Mouse (Mus musculus): ENCODE results near the gene Cdh13. TPM values are rescaled to one million over a fixed set of nuclear protein-coding genes. Genes with fewer than 3 reads are reported as not detected.

The Cdh13 gene
- polyA plus RNA-seq, 1 experiment = 4.5 TPM

- no peak overlapping the region for H3K4me3 ChIP-seq (ENCODE audit: control insufficient read depth, low read depth, low read length)
- H3K4me1 ChIP-seq (ENCODE audit: control insufficient read depth, insufficient read depth, low read length) = no peaks in the 10 kb centered on the region
- no peaks in the 10 kb centered on the region for H3K27me3 ChIP-seq (ENCODE audit: control insufficient read depth, insufficient read depth, low read length)
- H3K27ac ChIP-seq (ENCODE audit: control insufficient read depth, insufficient read depth, low read depth, low read length) = no peak overlapping the region
- H3K36me3 ChIP-seq (ENCODE audit: control insufficient read depth, insufficient read depth, low read length) = no peaks in the 10 kb centered on the region
- no peak for TF ChIP-seq CTCF (IDR thresholded peaks at IDR 0.05; ENCODE audit: control insufficient read depth, insufficient read depth, insufficient replicate concordance, low read depth, low read length)
- no peak for TF ChIP-seq POLR2A (IDR thresholded peaks at IDR 0.05; ENCODE audit: control insufficient read depth, low read depth, low read length)
Measured at GRCm38 (mm10) chr8:119061671-119062070, 778.1 kb downstream of the Cdh13 start.

- Histone ChIP-seq H3K4me3 (ENCODE audit: control insufficient read depth, low read depth, low read length) (no peak overlapping the region), H3K4me1 (ENCODE audit: control insufficient read depth, insufficient read depth, low read length) (no peaks in the 10 kb centered on the region), H3K36me3 (ENCODE audit: control insufficient read depth, insufficient read depth, low read length) (no peaks in the 10 kb centered on the region), H3K27me3 (ENCODE audit: control insufficient read depth, insufficient read depth, low read length) (no peaks in the 10 kb centered on the region), H3K27ac (ENCODE audit: control insufficient read depth, insufficient read depth, low read depth, low read length) (no peak overlapping the region)
- TF ChIP-seq CTCF (IDR thresholded peaks at IDR 0.05; ENCODE audit: control insufficient read depth, insufficient read depth, insufficient replicate concordance, low read depth, low read length) (peak; percentile 26; the same call in 1 of the 2 replicates), POLR2A (IDR thresholded peaks at IDR 0.05; ENCODE audit: control insufficient read depth, low read depth, low read length) (no peak)
Measured at GRCm38 (mm10) chr8:119064523-119064922, 781.0 kb downstream of the Cdh13 start.

DNA sequence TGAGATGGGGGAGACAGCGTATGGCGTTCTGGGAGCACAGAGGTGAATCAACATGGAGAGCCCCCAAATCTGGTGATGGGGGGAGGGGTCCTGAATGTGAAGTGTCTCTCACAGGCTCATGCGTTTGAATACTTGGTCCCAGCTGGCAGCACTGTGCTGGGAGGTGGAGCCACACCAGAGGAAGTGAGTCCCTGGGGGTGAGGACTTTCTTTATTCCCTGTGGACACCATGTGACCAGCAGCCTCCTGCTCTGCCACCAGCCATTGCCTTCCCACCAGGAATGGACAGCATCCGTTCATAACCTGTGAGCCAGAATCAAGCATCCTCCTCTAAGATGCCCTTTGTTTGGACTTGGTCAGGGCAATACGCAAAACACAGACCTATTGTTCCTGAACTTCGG is 788.8 kb downstream of the Cdh13 start:
- Histone ChIP-seq H3K4me3 (ENCODE audit: control insufficient read depth, low read depth, low read length) (no peak overlapping the region), H3K27ac (ENCODE audit: control insufficient read depth, insufficient read depth, low read depth, low read length) (no peak overlapping the region), H3K4me1 (ENCODE audit: control insufficient read depth, insufficient read depth, low read length) (no peaks in the 10 kb centered on the region), H3K36me3 (ENCODE audit: control insufficient read depth, insufficient read depth, low read length) (no peaks in the 10 kb centered on the region), H3K27me3 (ENCODE audit: control insufficient read depth, insufficient read depth, low read length) (no peaks in the 10 kb centered on the region)
- TF ChIP-seq POLR2A (IDR thresholded peaks at IDR 0.05; ENCODE audit: control insufficient read depth, low read depth, low read length) = no peak
- TF ChIP-seq CTCF (IDR thresholded peaks at IDR 0.05; ENCODE audit: control insufficient read depth, insufficient read depth, insufficient replicate concordance, low read depth, low read length) = no peak

- Histone ChIP-seq H3K36me3 (ENCODE audit: control insufficient read depth, insufficient read depth, low read length) (no peaks in the 10 kb centered on the region), H3K4me3 (ENCODE audit: control insufficient read depth, low read depth, low read length) (no peak overlapping the region), H3K27me3 (ENCODE audit: control insufficient read depth, insufficient read depth, low read length) (no peaks in the 10 kb centered on the region), H3K4me1 (ENCODE audit: control insufficient read depth, insufficient read depth, low read length) (no peaks in the 10 kb centered on the region), H3K27ac (ENCODE audit: control insufficient read depth, insufficient read depth, low read depth, low read length) (no peak overlapping the region)
- TF ChIP-seq POLR2A (IDR thresholded peaks at IDR 0.05; ENCODE audit: control insufficient read depth, low read depth, low read length) (no peak), CTCF (IDR thresholded peaks at IDR 0.05; ENCODE audit: control insufficient read depth, insufficient read depth, insufficient replicate concordance, low read depth, low read length) (no peak)
Measured at GRCm38 (mm10) chr8:119085022-119085421, 801.5 kb downstream of the Cdh13 start.

DNA sequence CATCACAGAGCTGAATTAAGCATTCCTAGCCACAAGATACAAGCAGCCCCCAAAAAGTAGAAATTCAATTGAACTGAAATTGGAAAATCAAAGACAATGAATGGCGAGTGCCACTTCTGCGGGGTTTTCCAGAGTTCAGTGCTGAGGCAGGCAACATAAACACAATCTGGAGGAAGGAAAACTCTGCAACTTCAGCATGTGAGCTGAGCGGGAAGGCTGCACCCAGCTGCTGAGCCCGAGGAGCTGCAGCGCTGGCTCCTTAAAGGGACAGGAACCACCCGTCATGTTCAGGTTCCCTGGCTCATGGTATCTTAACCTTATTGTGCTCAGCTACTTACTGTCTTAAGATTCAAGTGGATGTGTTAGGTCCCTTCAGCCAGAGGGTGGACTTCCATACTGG is 814.7 kb downstream of the Cdh13 start:
- H3K27ac ChIP-seq (ENCODE audit: control insufficient read depth, insufficient read depth, low read depth, low read length) = no peak overlapping the region
- no peaks in the 10 kb centered on the region for H3K27me3 ChIP-seq (ENCODE audit: control insufficient read depth, insufficient read depth, low read length)
- H3K4me3 ChIP-seq (ENCODE audit: control insufficient read depth, low read depth, low read length) = no peak overlapping the region
- H3K36me3 ChIP-seq (ENCODE audit: control insufficient read depth, insufficient read depth, low read length) = no peaks in the 10 kb centered on the region
- no peaks in the 10 kb centered on the region for H3K4me1 ChIP-seq (ENCODE audit: control insufficient read depth, insufficient read depth, low read length)
- no peak for TF ChIP-seq POLR2A (IDR thresholded peaks at IDR 0.05; ENCODE audit: control insufficient read depth, low read depth, low read length)
- TF ChIP-seq CTCF (IDR thresholded peaks at IDR 0.05; ENCODE audit: control insufficient read depth, insufficient read depth, insufficient replicate concordance, low read depth, low read length) = no peak

DNA sequence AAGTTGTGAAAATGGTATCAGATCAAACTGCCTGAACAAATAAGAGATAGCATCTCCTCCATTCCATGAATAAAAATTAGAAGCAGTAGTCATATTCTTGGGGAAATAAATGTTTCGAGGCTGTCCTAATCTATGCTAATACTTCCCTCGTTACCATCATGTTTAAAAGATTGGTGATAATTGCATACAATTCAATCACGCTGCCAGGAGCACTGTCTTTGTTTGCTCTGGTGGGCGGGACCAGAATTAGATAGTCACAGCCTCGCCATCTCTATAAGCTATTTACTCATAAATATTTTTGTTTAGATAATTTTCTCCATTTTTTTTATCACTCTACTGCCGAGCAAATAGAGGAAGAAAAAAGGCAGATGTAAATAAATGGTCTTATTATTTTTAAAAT is 819.3 kb downstream of the Cdh13 start:
- Histone ChIP-seq H3K27ac (ENCODE audit: control insufficient read depth, insufficient read depth, low read depth, low read length) (no peak overlapping the region), H3K36me3 (ENCODE audit: control insufficient read depth, insufficient read depth, low read length) (no peaks in the 10 kb centered on the region), H3K4me3 (ENCODE audit: control insufficient read depth, low read depth, low read length) (no peak overlapping the region), H3K27me3 (ENCODE audit: control insufficient read depth, insufficient read depth, low read length) (no peaks in the 10 kb centered on the region), H3K4me1 (ENCODE audit: control insufficient read depth, insufficient read depth, low read length) (no peaks in the 10 kb centered on the region)
- TF ChIP-seq CTCF (IDR thresholded peaks at IDR 0.05; ENCODE audit: control insufficient read depth, insufficient read depth, insufficient replicate concordance, low read depth, low read length) (no peak), POLR2A (IDR thresholded peaks at IDR 0.05; ENCODE audit: control insufficient read depth, low read depth, low read length) (no peak)

- H3K4me3 ChIP-seq (ENCODE audit: control insufficient read depth, low read depth, low read length) = no peak overlapping the region
- H3K4me1 ChIP-seq (ENCODE audit: control insufficient read depth, insufficient read depth, low read length) = no peaks in the 10 kb centered on the region
- H3K36me3 ChIP-seq (ENCODE audit: control insufficient read depth, insufficient read depth, low read length) = no peaks in the 10 kb centered on the region
- TF ChIP-seq CTCF (IDR thresholded peaks at IDR 0.05; ENCODE audit: control insufficient read depth, insufficient read depth, insufficient replicate concordance, low read depth, low read length) = no peak
- TF ChIP-seq POLR2A (IDR thresholded peaks at IDR 0.05; ENCODE audit: control insufficient read depth, low read depth, low read length) = no peak
- no peaks in the 10 kb centered on the region for H3K27me3 ChIP-seq (ENCODE audit: control insufficient read depth, insufficient read depth, low read length)
- no peak overlapping the region for H3K27ac ChIP-seq (ENCODE audit: control insufficient read depth, insufficient read depth, low read depth, low read length)
Measured at GRCm38 (mm10) chr8:119109655-119110054, 826.1 kb downstream of the Cdh13 start.

DNA sequence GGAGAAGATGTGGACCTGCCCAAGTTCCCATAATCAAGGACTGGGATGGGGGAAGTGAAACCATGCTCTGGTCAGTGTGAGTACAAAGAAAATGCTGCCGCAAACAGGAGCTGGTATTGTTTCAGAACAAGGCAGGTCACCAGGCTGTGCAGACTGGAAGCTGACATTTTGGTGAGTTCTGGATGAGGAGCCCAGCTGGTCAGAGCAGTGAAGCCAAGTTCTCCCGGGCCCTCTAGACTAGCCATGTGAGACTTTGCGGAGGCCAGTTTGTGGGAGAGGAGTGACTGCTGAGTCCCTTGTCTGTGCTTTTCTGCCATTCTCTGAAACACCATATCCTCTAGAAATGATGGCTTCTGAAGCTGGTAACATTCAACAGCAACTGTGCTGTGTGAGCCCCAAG is 829.3 kb downstream of the Cdh13 start:
- no peak overlapping the region for H3K4me3 ChIP-seq (ENCODE audit: control insufficient read depth, low read depth, low read length)
- H3K4me1 ChIP-seq (ENCODE audit: control insufficient read depth, insufficient read depth, low read length) = no peaks in the 10 kb centered on the region
- H3K27ac ChIP-seq (ENCODE audit: control insufficient read depth, insufficient read depth, low read depth, low read length) = no peak overlapping the region
- no peaks in the 10 kb centered on the region for H3K36me3 ChIP-seq (ENCODE audit: control insufficient read depth, insufficient read depth, low read length)
- TF ChIP-seq CTCF (IDR thresholded peaks at IDR 0.05; ENCODE audit: control insufficient read depth, insufficient read depth, insufficient replicate concordance, low read depth, low read length) = no peak
- H3K27me3 ChIP-seq (ENCODE audit: control insufficient read depth, insufficient read depth, low read length) = no peaks in the 10 kb centered on the region
